Mouse (Mus musculus): ENCODE data around the gene Panx3. TPM values are rescaled to one million over a fixed set of nuclear protein-coding genes. Genes with fewer than 3 reads are reported as not detected.

Panx3 gene
- not detected for total RNA-seq (2023)

DNA sequence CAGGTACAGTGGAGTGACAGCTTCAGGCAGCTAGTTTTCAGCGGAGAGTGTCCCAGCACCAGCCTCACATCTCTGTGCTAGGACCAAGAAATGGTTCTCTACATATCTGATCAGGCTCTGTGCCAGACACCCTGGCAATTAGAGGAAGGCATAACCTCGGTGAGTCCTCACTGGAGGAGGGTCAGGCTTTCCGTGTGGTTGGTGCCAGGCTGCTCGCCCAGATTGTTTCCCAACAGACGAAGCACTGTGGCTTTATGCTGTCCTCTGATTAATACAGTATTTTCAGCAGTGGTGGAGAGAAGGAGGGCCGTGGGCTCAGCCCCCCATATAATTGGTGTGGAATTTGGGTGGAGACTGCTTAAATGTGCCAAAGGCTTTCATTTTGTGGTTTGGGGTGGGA, at the start of gene Panx3:
Gene Panx3, minus strand, starts transcription at position 121 of the 400 bp plus-strand sequence.

DNA sequence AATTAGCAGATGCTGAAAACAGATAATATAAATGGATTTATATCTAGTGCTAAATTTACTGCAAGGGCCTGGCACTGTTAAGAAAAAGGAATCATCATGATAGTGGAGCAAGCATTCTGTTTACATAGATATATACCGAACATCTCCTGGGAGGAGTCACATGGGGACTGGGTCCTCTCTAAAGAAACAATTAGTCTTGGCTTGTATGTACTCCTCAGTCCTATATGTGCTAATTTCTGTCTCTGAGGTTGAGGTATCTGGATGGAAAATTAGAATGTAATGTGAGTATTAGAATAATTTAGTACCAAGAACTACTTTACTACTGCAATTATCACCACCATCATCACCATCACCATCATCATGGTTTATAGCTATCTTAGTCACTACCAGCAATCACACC, 47.1 kb upstream of the Panx3 start, which contains the start of gene Olfr160:
Gene Olfr160, minus strand, starts transcription at position 101 of the 400 bp plus-strand sequence.

DNA sequence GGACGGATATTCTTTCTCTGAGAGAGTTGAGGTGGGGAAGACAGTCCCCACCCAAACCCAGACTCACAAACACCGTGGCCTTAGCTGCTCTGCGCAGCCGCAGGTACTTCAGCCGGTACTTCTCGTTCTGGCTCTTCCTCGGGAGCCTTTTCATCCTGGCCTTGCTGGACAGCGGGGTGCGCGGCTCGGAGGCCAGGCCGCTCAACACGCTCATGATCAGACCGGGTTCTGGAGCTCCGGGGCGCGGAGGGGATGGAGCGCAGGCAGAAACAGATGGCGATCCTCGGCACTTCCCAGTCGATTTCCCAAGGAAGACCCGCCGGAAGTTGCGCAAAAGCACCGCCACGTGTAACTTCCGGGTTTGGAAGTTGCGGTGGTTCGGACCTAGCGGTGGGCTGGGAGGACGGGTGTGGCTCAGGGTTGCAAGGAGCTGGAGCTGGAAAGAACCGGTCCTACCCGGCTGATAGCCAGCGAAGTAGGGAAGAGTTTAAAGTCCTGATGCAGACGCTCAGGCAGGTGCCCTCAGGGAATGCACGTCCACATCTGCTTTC, 12.0 kb downstream of the Panx3 start, which contains the start of gene Tbrg1:
Gene Tbrg1, minus strand, starts transcription at position 382 of the 551 bp plus-strand sequence.

DNA sequence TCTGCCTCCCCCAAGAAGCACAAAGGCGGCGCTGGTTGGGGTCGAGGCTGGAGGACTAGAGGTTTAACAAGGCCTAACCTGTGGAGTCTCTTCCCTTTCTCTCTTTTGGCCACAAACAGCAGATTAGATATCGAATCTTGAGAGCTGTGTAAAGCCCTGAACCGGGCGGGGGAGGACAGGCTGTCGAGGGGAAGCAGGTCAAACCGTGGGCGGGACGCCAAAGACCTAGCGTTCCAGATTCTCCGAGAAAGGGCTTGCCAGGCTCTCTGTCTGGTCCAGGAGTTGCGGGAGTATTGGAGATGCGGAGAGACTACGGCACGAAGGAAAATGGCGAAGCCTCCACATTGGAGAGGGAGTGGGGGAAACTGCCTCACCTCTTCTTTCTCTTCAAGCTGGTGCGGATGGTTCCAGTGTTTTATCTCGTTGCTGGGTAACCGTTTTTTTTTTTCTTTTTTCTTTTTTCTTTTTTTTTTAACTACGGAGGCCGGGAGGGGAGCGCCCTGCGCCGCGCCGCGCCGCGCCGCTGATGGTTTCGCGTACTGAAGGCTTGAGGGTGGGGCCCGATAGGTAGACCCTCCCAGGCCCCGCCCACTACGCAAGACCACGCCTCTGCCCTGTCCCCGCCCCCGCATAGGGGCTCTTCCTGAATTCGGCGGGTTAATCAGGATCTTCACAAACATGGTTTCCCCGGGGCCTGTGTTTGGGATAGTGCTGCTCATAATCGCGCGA, 55.7 kb downstream of the Panx3 start, which contains the start of gene Spa17:
Gene Spa17, minus strand, starts transcription at position 541 of the 729 bp plus-strand sequence.

Other genes starting within 250 kb of the Panx3 start
- gene Robo3, start 236.0 kb downstream of the Panx3 start, total RNA-seq (2023): not detected
- 48.4 TPM for gene Msantd2, start 179.9 kb downstream of the Panx3 start, total RNA-seq (2023)
- gene Esam, start 141.2 kb downstream of the Panx3 start, total RNA-seq (2023): 1.8 TPM
- not detected for gene Vsig2, start 130.0 kb downstream of the Panx3 start, total RNA-seq (2023)
- gene Nrgn, start 116.3 kb downstream of the Panx3 start, total RNA-seq (2023): 5.4 TPM
- 7.2 TPM for gene Siae, start 113.5 kb downstream of the Panx3 start, total RNA-seq (2023)
- gene Spa17, start 55.5 kb downstream of the Panx3 start, total RNA-seq (2023): 1.2 TPM
- gene Tbrg1, start 11.9 kb downstream of the Panx3 start, total RNA-seq (2023): 78.4 TPM
- gene Olfr160, start 47.0 kb upstream of the Panx3 start, total RNA-seq (2023): not detected
- gene Olfr874, start 75.9 kb upstream of the Panx3 start, total RNA-seq (2023): not detected
- gene Olfr875, start 102.6 kb upstream of the Panx3 start, total RNA-seq (2023): not detected
- gene Olfr876, start 133.8 kb upstream of the Panx3 start, total RNA-seq (2023): not detected
- gene Olfr877, start 185.0 kb upstream of the Panx3 start, total RNA-seq (2023): not detected
- not detected for gene Olfr145, start 227.5 kb upstream of the Panx3 start, total RNA-seq (2023)
- not detected for gene Olfr878, start 248.6 kb upstream of the Panx3 start, total RNA-seq (2023)

Measured in CD4-positive naive resting alpha-beta T cell, adult 57 days (primary cell).